Mouse (Mus musculus): Measurements from ENCODE around the gene Zfp617. TPM values are rescaled to one million over a fixed set of nuclear protein-coding genes. Genes with fewer than 3 reads are reported as not detected.

Zfp617 gene
- total and polyA plus RNA-seq, 2 experiments = 2.0 to 16.9 TPM

- TF ChIP-seq CTCF (IDR thresholded peaks at IDR 0.05; ENCODE audit: low read depth, low read length) = no peak
- TF ChIP-seq POLR2A (IDR thresholded peaks at IDR 0.05; ENCODE audit: extremely low read depth, insufficient read depth, low read length) = no peak
- H3K4me3 ChIP-seq (ENCODE audit: insufficient read depth, low read depth, low read length) = no peak overlapping the region
- no peaks in the 10 kb centered on the region for H3K36me3 ChIP-seq (ENCODE audit: control insufficient read depth, insufficient read depth, low read length)
- no peak overlapping the region for H3K27ac ChIP-seq (replicated peaks; ENCODE audit: insufficient read depth, low read depth, low read length)
- no peaks in the 10 kb centered on the region for H3K79me2 ChIP-seq (ENCODE audit: control insufficient read depth, insufficient read depth, low read length)
- WGBS = 100% methylated on average over 1 of the region's 1 CpGs
- H3K9ac ChIP-seq (ENCODE audit: low read depth, low read length) = no peak overlapping the region
- no peaks in the 10 kb centered on the region for H3K4me1 ChIP-seq (ENCODE audit: control insufficient read depth, insufficient read depth, low read length)
- no peaks in the 10 kb centered on the region for H3K27me3 ChIP-seq (ENCODE audit: control insufficient read depth, insufficient read depth, low read length)
- DNase-seq (ENCODE audit: extremely low read depth, low read depth, low spot score) = no peak
These were observed 1.6 kb upstream of the Zfp617 start for GRCm38 (mm10) chr8:71906809-71907208.

- Histone ChIP-seq H3K27ac (replicated peaks; ENCODE audit: insufficient read depth, low read depth, low read length) (no peak overlapping the region), H3K79me2 (ENCODE audit: control insufficient read depth, insufficient read depth, low read length) (no peaks in the 10 kb centered on the region), H3K36me3 (ENCODE audit: control insufficient read depth, insufficient read depth, low read length) (no peaks in the 10 kb centered on the region), H3K9ac (ENCODE audit: low read depth, low read length) (no peak overlapping the region), H3K27me3 (ENCODE audit: control insufficient read depth, insufficient read depth, low read length) (no peaks in the 10 kb centered on the region), H3K4me1 (ENCODE audit: control insufficient read depth, insufficient read depth, low read length) (no peaks in the 10 kb centered on the region), H3K4me3 (ENCODE audit: insufficient read depth, low read depth, low read length) (no peak overlapping the region)
- DNase-seq (ENCODE audit: extremely low read depth, low read depth, low spot score) = no peak
- TF ChIP-seq POLR2A (IDR thresholded peaks at IDR 0.05; ENCODE audit: extremely low read depth, insufficient read depth, low read length) (no peak), CTCF (IDR thresholded peaks at IDR 0.05; ENCODE audit: low read depth, low read length) (no peak)
- WGBS = 94% methylated on average over 5 of the region's 5 CpGs
These were observed 607 bp upstream of the Zfp617 start for GRCm38 (mm10) chr8:71907798-71908257.

- H3K36me3 ChIP-seq (ENCODE audit: control insufficient read depth, insufficient read depth, low read length) = peaks cover 14% of the 10 kb centered on the region
- no peak for DNase-seq (ENCODE audit: extremely low read depth, low read depth, low spot score)
- H3K9ac ChIP-seq (ENCODE audit: low read depth, low read length) = no peak overlapping the region
- H3K27me3 ChIP-seq (ENCODE audit: control insufficient read depth, insufficient read depth, low read length) = no peaks in the 10 kb centered on the region
- WGBS = 86% methylated on average over 2 of the region's 2 CpGs
- H3K79me2 ChIP-seq (ENCODE audit: control insufficient read depth, insufficient read depth, low read length) = no peaks in the 10 kb centered on the region
- no peak for TF ChIP-seq CTCF (IDR thresholded peaks at IDR 0.05; ENCODE audit: low read depth, low read length)
- no peak for TF ChIP-seq POLR2A (IDR thresholded peaks at IDR 0.05; ENCODE audit: extremely low read depth, insufficient read depth, low read length)
- H3K4me1 ChIP-seq (ENCODE audit: control insufficient read depth, insufficient read depth, low read length) = no peaks in the 10 kb centered on the region
- H3K27ac ChIP-seq (replicated peaks; ENCODE audit: insufficient read depth, low read depth, low read length) = no peak overlapping the region
- no peak overlapping the region for H3K4me3 ChIP-seq (ENCODE audit: insufficient read depth, low read depth, low read length)
These were observed 3.9 kb downstream of the Zfp617 start for GRCm38 (mm10) chr8:71912286-71912685.

- Histone ChIP-seq H3K4me3 (ENCODE audit: insufficient read depth, low read depth, low read length) (peak overlapping the region; percentile 96), H3K9ac (ENCODE audit: low read depth, low read length) (peak overlapping the region; percentile 88), H3K27me3 (ENCODE audit: control insufficient read depth, insufficient read depth, low read length) (no peaks in the 10 kb centered on the region), H3K4me1 (ENCODE audit: control insufficient read depth, insufficient read depth, low read length) (peaks cover 4% of the 10 kb centered on the region), H3K27ac (replicated peaks; ENCODE audit: insufficient read depth, low read depth, low read length) (peak overlapping the region; percentile 96), H3K36me3 (ENCODE audit: control insufficient read depth, insufficient read depth, low read length) (no peaks in the 10 kb centered on the region; the same call in 1 of the 2 replicates), H3K79me2 (ENCODE audit: control insufficient read depth, insufficient read depth, low read length) (peaks cover 4% of the 10 kb centered on the region; the same call in 1 of the 2 replicates)
- TF ChIP-seq POLR2A (IDR thresholded peaks at IDR 0.05; ENCODE audit: extremely low read depth, insufficient read depth, low read length) (peak; percentile 42), CTCF (IDR thresholded peaks at IDR 0.05; ENCODE audit: low read depth, low read length) (no peak)
- under 1% methylated on average over 57 of the region's 57 CpGs for WGBS
- DNase-seq (ENCODE audit: extremely low read depth, low read depth, low spot score) = peak; percentile 90
These were observed 14.3 kb downstream of the Zfp617 start for GRCm38 (mm10) chr8:71922567-71923401.

GRCm38 (mm10) chr8:71925791-71926190 is 17.4 kb downstream of the Zfp617 start:
- Histone ChIP-seq H3K4me1 (ENCODE audit: control insufficient read depth, insufficient read depth, low read length) (peaks cover 4% of the 10 kb centered on the region), H3K36me3 (ENCODE audit: control insufficient read depth, insufficient read depth, low read length) (peaks cover 25% of the 10 kb centered on the region), H3K79me2 (ENCODE audit: control insufficient read depth, insufficient read depth, low read length) (peaks cover 4% of the 10 kb centered on the region; the same call in 1 of the 2 replicates), H3K4me3 (ENCODE audit: insufficient read depth, low read depth, low read length) (no peak overlapping the region), H3K9ac (ENCODE audit: low read depth, low read length) (no peak overlapping the region), H3K27me3 (ENCODE audit: control insufficient read depth, insufficient read depth, low read length) (no peaks in the 10 kb centered on the region), H3K27ac (replicated peaks; ENCODE audit: insufficient read depth, low read depth, low read length) (no peak overlapping the region)
- DNase-seq (ENCODE audit: extremely low read depth, low read depth, low spot score) = no peak
- 97% methylated on average over 5 of the region's 5 CpGs for whole genome bisulfite sequencing
- TF ChIP-seq CTCF (IDR thresholded peaks at IDR 0.05; ENCODE audit: low read depth, low read length) (no peak), POLR2A (IDR thresholded peaks at IDR 0.05; ENCODE audit: extremely low read depth, insufficient read depth, low read length) (no peak)

- Histone ChIP-seq H3K36me3 (ENCODE audit: control insufficient read depth, insufficient read depth, low read length) (peaks cover 32% of the 10 kb centered on the region), H3K79me2 (ENCODE audit: control insufficient read depth, insufficient read depth, low read length) (peaks cover 4% of the 10 kb centered on the region; the same call in 1 of the 2 replicates), H3K27ac (replicated peaks; ENCODE audit: insufficient read depth, low read depth, low read length) (no peak overlapping the region), H3K27me3 (ENCODE audit: control insufficient read depth, insufficient read depth, low read length) (no peaks in the 10 kb centered on the region), H3K4me1 (ENCODE audit: control insufficient read depth, insufficient read depth, low read length) (peaks cover 4% of the 10 kb centered on the region), H3K9ac (ENCODE audit: low read depth, low read length) (no peak overlapping the region), H3K4me3 (ENCODE audit: insufficient read depth, low read depth, low read length) (no peak overlapping the region)
- DNase-seq (ENCODE audit: extremely low read depth, low read depth, low spot score) = peak; percentile 57
- TF ChIP-seq CTCF (IDR thresholded peaks at IDR 0.05; ENCODE audit: low read depth, low read length) = no peak
- TF ChIP-seq POLR2A (IDR thresholded peaks at IDR 0.05; ENCODE audit: extremely low read depth, insufficient read depth, low read length) = no peak
- 39% methylated on average over 3 of the region's 3 CpGs for WGBS
These were observed 18.1 kb downstream of the Zfp617 start for GRCm38 (mm10) chr8:71926551-71926950.

Data from liver, adult 2 months (tissue).